Mouse (Mus musculus): ENCODE results near the gene E430018J23Rik.
"Not testable (repeated sequence)": the region's sequence is repeated elsewhere in the genome, so short reads cannot be mapped to it uniquely, and the experiment has no call there.

Gene E430018J23Rik

GRCm38 (mm10) chr7:127342332-127342731 lies 51.1 kb downstream of the E430018J23Rik start:
- DNase-seq (ENCODE audit: low spot score), result no peak

GRCm38 (mm10) chr7:127341861-127342260 lies 51.6 kb downstream of the E430018J23Rik start:
- DNase-seq (ENCODE audit: low spot score), result not testable (repeated sequence)

- DNase-seq (ENCODE audit: low spot score), result no peak
Observed at GRCm38 (mm10) chr7:127341356-127341755, 52.1 kb downstream of the E430018J23Rik start.

All from yolk sac, embryonic 10.5 days (tissue).